Mouse (Mus musculus) thymus, postnatal 4 days (tissue): ENCODE measurements at regions not wholly inside any gene's neighbourhood (a gene's known extent, or its start where the extent isn't known, plus 50 kb on each side); places are given as distances from the start of the nearest gene placed in this dataset.
A peak's percentile ranks its signal among the peaks of the same experiment; 100 is the strongest.

Experiments
- DNase-seq: peaks from one replicate; pipeline ENCODE4 v3.0.0; 2021

GRCm38 (mm10) chrX:63366321-63366720 lies 785.7 kb downstream of the Gm6760 start:
- DNase-seq: peak; percentile 3

- DNase-seq: no peak
Observed at GRCm38 (mm10) chrX:63365666-63366065, 786.3 kb downstream of the Gm6760 start.

GRCm38 (mm10) chrX:63355035-63355434 lies 797.0 kb downstream of the Gm6760 start:
- no peak for DNase-seq
